Mouse (Mus musculus): Measurements from ENCODE around the gene Gm26938.
A peak's percentile ranks its signal among the peaks of the same experiment; 100 is the strongest.

Gm26938 gene

GRCm38 (mm10) chr5:139826357-139827055 is at the start of gene Gm26938, which contains the start of gene Psmg3:
Gene Gm26938 (minus strand): TSS chr5:139826407.
Gene Psmg3 (minus strand): TSS chr5:139826885.
- peak; percentile 72; the same call in 1 of the 2 replicates for ATAC-seq (ENCODE audit: insufficient number of reproducible peaks, low FRiP score, low TSS enrichment)

DNA sequence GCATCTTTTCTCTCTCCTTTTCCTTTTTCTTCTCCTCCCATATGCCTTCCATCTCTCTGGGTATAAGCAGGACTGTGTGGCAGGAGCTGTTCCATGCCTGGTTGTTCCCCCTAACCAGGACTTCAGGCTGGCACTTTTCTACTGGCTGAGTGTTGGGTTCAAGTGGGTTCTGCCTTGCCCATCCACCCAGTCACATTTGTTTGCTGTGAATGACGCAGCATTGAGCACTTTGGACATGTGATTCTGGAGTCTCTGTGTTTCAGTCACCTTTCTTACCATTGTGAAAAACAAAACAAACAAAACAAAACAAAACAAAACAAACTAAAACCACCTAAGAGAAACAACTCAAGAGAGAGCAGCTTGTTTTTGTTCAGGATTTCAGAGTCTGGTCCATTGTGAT is 45.3 kb upstream of the Gm26938 start:
- no peak for ATAC-seq (ENCODE audit: insufficient number of reproducible peaks, low FRiP score, low TSS enrichment)

DNA sequence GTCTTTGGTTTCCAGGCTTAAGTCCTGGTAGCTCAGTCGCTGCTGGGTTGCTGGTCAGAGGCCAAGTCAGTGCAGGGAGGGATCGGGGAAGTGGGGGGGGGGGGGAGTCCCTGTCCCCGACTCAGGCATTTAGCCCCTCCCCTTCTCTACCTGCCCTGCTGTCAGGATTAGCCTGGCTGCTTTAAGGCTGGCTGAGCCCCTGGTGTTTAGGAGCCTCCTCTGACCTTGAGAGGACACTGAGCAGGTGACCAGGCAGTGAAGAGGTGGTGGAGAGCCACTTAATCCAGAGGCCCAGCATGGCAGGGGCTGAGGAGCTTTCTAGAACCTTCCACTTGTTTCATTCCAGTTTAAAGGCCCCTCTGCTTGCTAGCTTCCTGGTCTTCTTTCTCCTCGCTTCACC is 44.7 kb upstream of the Gm26938 start:
- no peak for ATAC-seq (ENCODE audit: insufficient number of reproducible peaks, low FRiP score, low TSS enrichment)

DNA sequence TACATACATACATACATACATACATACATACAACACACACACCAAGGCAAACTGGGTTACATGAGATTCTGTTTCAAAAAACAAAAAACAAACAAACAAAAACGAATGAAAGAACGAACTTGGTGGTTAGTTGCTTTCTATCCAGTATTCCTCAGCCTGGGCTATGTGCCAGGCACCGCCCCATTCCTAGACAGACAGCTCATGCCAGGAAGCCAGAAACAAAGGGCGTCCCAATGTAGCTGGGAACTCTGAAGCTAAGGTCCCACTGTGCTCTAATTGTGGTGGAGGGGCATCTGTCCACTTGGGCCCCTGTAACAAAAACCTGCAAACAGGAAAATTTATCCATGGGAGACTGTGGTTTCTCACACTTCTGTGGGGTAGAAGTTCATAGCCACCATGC is 36.6 kb upstream of the Gm26938 start:
- ATAC-seq (ENCODE audit: insufficient number of reproducible peaks, low FRiP score, low TSS enrichment) = no peak

DNA sequence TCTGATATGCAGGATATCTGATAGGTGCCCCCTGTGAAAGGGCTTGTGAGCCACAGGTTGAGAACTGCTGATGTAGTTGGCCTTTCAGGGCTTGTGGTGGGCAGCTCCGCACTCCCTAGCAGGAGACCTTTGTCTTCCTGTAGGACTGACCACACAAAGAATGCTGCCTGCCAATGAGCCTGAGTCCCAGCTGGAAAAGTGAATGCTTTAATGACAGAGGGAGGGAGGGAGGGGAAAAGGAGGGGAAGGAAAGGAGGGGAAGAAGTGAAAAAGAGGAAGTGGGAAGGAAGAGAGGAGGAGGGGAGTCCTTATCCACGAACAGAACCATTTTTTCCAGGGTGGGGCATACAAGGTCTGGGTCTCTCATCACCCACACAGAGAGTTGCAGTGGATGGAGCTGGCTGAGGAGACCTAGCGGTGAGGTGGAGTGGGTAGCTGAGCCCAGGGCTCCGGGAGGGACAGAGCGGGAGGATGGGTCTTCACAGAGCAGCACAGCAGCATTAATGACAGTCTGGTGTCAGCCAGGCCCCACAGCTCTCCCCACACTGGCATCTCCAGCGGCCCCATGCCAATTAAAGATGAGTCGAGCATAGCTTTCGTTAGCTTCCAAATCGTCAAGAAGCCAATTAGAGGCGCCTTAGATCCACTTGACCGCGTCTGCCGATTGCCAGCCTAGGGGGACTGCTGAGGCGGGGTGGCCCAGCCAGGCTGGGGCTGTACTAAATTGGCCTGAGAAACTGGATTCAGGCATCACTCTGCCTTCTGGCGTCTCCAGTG is 34.3 kb upstream of the Gm26938 start:
- ATAC-seq (ENCODE audit: insufficient number of reproducible peaks, low FRiP score, low TSS enrichment) = no peak

DNA sequence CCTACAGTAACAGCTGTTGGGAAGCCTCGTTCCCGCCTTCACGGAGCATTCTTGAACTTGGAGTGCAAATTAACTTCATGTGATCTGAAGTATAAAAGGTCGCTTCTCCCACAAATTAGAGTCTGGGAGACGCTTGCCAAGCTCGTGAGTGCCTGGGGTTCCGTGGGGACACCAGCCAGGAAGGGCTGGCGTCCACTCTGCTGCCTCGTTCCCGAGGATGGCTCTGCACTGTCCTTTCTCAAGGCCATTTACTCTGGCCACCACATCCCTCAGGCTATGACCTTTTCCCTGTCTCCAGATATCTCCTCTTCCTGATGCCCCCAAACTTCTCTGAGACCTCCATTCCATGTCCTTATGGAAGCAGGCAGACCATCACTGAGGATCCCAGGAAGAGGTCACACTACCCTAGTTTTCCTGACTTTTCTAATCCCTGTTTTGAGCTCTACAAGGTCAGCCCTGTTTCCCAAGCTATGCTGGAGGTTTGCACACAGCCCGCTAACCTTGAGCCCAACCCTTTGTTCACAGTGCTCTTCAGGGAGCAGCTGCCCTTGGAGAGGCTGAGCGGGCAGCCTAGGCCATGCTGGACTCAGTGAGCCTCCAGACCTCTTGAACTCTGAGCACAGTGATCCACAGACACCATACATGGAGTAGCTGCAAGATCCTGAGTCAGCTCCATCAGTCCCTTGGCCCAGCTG is 23.6 kb upstream of the Gm26938 start:
- ATAC-seq (ENCODE audit: insufficient number of reproducible peaks, low FRiP score, low TSS enrichment) = no peak

GRCm38 (mm10) chr5:139839142-139839541 is 12.9 kb upstream of the Gm26938 start:
- ATAC-seq (ENCODE audit: insufficient number of reproducible peaks, low FRiP score, low TSS enrichment) = no peak

GRCm38 (mm10) chr5:139838476-139838892 is 12.3 kb upstream of the Gm26938 start:
- ATAC-seq (ENCODE audit: insufficient number of reproducible peaks, low FRiP score, low TSS enrichment) = no peak

DNA sequence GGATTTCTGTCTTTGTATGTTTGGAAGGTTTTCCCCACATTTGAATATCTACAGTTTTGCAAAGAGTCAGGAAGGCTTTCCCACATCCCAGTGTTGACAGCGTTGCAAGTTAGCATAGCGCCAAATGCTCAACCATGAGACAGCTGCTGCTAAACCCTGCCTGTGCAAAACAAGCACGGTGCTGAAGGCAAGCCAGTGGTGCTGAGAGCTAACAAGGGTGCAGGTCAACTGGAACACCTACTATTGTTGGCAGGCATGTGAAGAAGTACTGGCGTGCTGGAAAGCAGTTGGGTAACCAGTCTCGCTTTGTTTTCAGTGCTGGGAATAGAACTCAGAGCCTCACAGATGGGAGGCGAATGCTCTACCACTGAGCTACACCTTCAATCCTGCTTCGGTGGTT is 9.5 kb upstream of the Gm26938 start:
- no peak for ATAC-seq (ENCODE audit: insufficient number of reproducible peaks, low FRiP score, low TSS enrichment)

DNA sequence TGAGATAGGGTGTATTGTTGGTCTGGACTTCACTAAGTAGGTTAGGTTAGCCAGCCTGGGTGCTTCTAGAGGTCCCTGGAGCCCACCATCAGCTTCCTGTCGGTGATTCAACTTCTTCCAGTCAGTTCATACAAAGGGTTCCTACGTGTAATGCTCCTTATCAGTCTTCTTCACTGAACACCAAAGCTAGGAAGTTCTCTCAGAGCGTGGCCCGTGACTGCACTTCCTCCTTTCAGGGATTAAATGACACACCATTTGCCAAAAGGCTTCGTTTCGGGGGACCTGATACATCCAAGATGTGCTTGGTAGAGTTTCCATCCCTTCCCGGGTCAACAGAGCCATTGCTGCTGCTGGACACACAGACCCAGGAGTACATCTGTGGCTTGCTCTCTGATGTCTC is 5.9 kb upstream of the Gm26938 start:
- no peak for ATAC-seq (ENCODE audit: insufficient number of reproducible peaks, low FRiP score, low TSS enrichment)

DNA sequence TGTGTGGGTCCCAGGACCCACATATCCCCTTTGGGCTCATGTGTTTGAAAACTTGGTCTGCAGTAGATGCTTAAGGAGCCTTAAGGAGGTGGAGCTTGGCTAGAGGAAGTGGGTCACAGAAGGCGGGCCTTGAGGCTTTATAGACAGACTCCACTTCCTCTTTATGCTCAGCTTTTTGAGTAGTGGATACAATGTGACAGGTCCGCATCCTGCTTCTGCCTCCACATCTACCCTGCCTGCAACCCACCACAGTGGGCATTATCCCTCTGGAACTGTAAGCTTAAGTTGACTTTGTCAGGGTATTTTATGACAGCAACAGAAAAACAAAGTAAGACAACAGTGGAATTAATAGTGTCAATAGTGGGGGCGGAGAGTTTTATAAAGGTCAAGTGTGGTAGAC is 4.5 kb upstream of the Gm26938 start:
- ATAC-seq (ENCODE audit: insufficient number of reproducible peaks, low FRiP score, low TSS enrichment) = no peak

DNA sequence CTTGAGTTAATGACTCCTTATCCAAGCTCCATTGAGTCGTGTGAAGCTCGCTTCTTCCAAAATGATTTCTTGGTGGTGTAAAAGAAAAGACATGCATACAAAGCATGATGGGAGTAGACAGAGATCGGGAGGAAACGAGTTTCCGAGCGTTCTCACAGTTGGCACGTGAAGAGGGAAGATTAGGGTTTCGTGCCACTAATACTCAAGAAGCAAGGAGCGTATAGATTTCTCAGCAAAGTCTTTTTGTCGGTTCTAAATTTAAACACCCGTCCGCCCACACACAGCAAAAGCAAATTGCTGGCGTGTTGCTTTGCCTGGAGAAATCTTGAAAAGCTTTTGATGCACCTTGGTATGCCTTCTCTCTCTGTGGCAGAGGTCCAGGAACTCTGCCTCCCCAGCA is 3.2 kb upstream of the Gm26938 start:
- no peak for ATAC-seq (ENCODE audit: insufficient number of reproducible peaks, low FRiP score, low TSS enrichment)

DNA sequence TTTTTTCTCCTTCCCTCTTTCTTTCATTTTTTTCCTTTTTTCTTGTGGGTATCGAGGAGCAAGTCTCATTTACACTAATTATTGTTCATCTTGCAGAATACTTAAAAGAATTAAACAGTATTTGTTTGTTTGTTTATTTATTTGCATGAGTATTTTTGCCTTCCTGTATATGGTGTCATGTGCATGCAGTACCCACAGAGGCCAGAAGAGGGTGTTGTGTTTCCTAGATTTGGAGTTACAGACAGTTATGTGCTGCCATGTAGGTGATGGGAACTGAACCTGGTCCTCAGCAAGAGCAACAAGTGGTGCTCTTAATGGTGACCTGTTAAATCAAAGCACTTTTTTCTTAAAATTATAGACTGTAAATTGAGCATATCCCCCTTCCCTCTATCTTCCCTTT is 1.4 kb upstream of the Gm26938 start:
- ATAC-seq (ENCODE audit: insufficient number of reproducible peaks, low FRiP score, low TSS enrichment) = no peak

GRCm38 (mm10) chr5:139825947-139826346 is 260 bp downstream of the Gm26938 start:
- no peak for ATAC-seq (ENCODE audit: insufficient number of reproducible peaks, low FRiP score, low TSS enrichment)

DNA sequence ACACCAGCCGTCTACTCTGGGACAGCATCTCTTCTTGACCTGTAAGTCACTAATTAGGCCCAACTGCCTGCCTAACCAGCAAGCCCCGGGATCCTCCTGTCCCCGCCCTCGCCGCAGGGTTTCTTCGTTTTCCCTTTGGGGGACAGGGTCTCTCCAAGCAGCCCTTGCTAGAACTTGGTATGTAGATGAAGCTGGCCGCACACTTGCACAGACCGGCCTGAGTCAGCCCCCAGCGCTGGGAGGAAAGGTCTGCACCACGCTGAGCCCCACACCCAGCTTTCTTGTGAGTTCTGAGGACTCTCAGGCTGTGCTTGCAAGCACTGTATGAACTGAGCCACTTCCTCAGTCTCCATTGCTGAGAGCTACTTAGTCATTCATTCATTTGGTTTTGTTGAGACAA is 1.7 kb downstream of the Gm26938 start:
- ATAC-seq (ENCODE audit: insufficient number of reproducible peaks, low FRiP score, low TSS enrichment) = no peak

GRCm38 (mm10) chr5:139821466-139822459 is 4.4 kb downstream of the Gm26938 start:
- ATAC-seq (ENCODE audit: insufficient number of reproducible peaks, low FRiP score, low TSS enrichment) = no peak

GRCm38 (mm10) chr5:139819538-139820181 is 6.5 kb downstream of the Gm26938 start, which contains the start of gene Tmem184a:
Gene Tmem184a (minus strand): TSS chr5:139819917.
- no peak for ATAC-seq (ENCODE audit: insufficient number of reproducible peaks, low FRiP score, low TSS enrichment)

DNA sequence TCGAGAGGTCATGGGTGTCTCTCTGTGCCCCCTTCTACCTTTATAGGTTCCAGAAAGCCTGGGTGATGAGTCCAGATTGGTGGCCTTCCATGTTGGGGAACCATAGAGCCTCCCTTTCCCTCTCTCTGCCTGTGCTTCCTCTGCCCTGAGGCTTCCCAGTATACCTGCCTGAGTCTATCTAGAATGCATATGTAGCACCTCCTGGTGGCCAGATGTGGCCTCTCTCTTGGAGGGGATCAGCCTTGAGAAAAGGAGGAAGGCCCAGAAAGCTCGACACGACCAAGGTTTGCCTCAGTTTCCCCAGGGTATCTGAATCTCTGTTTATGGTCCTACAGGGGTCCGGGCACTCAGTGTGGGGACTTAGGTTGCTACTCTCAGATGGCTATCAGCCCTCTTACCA is 7.4 kb downstream of the Gm26938 start:
- ATAC-seq (ENCODE audit: insufficient number of reproducible peaks, low FRiP score, low TSS enrichment) = no peak

DNA sequence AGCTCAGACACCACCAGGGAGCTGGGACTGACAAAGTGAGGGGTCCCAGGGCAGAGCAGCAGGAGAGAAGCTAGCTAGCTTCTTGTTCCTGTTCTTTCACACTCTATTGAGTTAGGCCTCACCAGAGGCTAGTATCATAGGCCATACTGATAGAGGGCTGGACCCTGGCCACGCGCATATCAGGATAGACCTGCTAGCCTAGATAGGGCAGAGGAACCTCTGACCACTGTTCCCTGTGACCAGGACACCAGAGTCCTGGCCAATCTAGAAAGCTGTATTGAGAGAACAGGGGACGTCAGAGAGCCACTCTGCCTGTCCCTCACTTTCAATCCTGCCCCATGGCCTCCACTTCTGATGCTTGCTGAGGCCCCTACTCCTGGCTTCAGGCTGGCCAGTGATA is 8.2 kb downstream of the Gm26938 start:
- no peak for ATAC-seq (ENCODE audit: insufficient number of reproducible peaks, low FRiP score, low TSS enrichment)
